Comparison of ENCODE assay signal across 8 mouse cellular contexts in genomic region chr7:80992980-80993833, GRCm38 (mm10). TPM values are rescaled to one million over a fixed set of nuclear protein-coding genes. Genes with fewer than 3 reads are reported as not detected.
A peak's percentile ranks its signal among the peaks of the same experiment; 100 is the strongest.
DNase-seq lines count a peak whose midpoint lies in the region; ATAC-seq lines count a peak whose summit lies in the region.

TSS of gene Zfp592 (plus strand) at chr7:80993681.

- H3K4me1 ChIP-seq in hindbrain, embryonic 12.5 days = peaks cover 32% of the 10 kb centered on the region

- H3K4me2 ChIP-seq in hindbrain, embryonic 12.5 days (replicated peaks) = peak within 1 kb of the TSS; percentile 83

- H3K36me3 ChIP-seq in hindbrain, embryonic 12.5 days = no peaks in the 10 kb centered on the region

- peak; percentile 92 for ATAC-seq in hindbrain, embryonic 12.5 days (ENCODE audit: low FRiP score)

- DNase-seq in R1 (ENCODE audit: low read depth, low spot score) = peak; percentile 71
- peak; percentile 86 to 91 for DNase-seq in cerebellum, postnatal 14 days
- DNase-seq in frontal cortex, postnatal 14 days (ENCODE audit: low spot score in 2 of 2) = peak; percentile 36 to 55
- peak; percentile 72 to 82 for DNase-seq in layer of hippocampus, postnatal 36 days
- DNase-seq in lung, postnatal 36 days = peak; percentile 85
- peak; percentile 82 for DNase-seq in retina, postnatal 1 day
- DNase-seq in urinary bladder, adult 18-20 months (ENCODE audit: low spot score in 2 of 2) = peak; percentile 74 to 78

- WGBS in hindbrain, embryonic 12.5 days = under 1% methylated on average over 77 of the region's 102 CpGs

- peak within 1 kb of the TSS; percentile 87 for H3K9ac ChIP-seq in hindbrain, embryonic 12.5 days

- H3K27ac ChIP-seq in hindbrain, embryonic 12.5 days = peak within 1 kb of the TSS; percentile 99

- H3K27me3 ChIP-seq in hindbrain, embryonic 12.5 days = no peaks in the 10 kb centered on the region

- no peaks in the 10 kb centered on the region for H3K9me3 ChIP-seq in hindbrain, embryonic 12.5 days (replicated peaks)

- H3K4me3 ChIP-seq in hindbrain, embryonic 12.5 days = peak within 1 kb of the TSS; percentile 93

RNA-seq across cellular contexts. Expression of gene Zfp592, which starts in this region (rescaled TPM):
- 12.8 and 19.3 TPM in 2 replicates for polyA plus RNA-seq in hindbrain, embryonic 12.5 days (2016; fragmentation: Nextera tagmentation; extraction: Ambion mirVana)
- 10 to 100 TPM; 19.3 to 26.4 TPM for total RNA-seq in layer of hippocampus, postnatal 36 days (2021)

Comparison
In these comparisons a context has a peak if more than half of its experiments do, and no peak if none do; other contexts are left out.
1. Peak in every context shown above with its lines: DNase-seq, ATAC-seq, H3K4me3 ChIP-seq and H3K27ac ChIP-seq.